Mouse (Mus musculus): ENCODE measurements at regions not wholly inside any gene's neighbourhood (a gene's known extent, or its start where the extent isn't known, plus 50 kb on each side); places are given as distances from the start of the nearest gene placed in this dataset.

DNA sequence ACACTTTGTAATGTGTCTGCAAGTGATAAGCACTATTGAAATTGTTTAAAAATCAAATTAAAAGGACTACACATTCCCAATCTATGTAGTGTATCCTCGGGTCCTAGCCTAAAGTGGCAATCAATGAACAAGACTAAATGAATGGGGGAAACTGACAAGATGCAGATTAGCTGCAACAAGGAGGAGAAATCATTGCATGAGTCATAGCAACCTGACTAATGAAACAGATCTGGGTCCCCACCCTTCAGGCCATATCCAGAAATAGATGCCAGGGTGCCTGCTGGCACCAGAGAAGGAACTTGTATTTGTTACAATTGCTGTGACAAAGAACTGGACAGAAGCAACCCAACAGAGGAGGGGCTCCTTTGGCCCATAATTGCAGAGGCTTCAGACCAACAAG lies 148.4 kb downstream of the Klf6 start:
- Histone ChIP-seq H3K4me1 (ENCODE audit: insufficient read depth) (no peaks in the 10 kb centered on the region), H3K4me3 (ENCODE audit: low read depth, low read length) (no peak overlapping the region), H3K9ac (no peak overlapping the region), H3K4me2 (no peak overlapping the region), H3K27me3 (ENCODE audit: insufficient read depth, low read length) (no peaks in the 10 kb centered on the region), H3K36me3 (ENCODE audit: insufficient read depth) (no peaks in the 10 kb centered on the region), H3K27ac (ENCODE audit: low read depth) (no peak overlapping the region), H3K9me3 (ENCODE audit: low read depth, low read length) (no peaks in the 10 kb centered on the region)
- ATAC-seq (ENCODE audit: insufficient read depth) (no peak), DNase-seq (no peak)
- no peak for TF ChIP-seq CTCF (IDR thresholded peaks at IDR 0.05; ENCODE audit: low read depth)
- WGBS = 52% methylated on average over 1 of the region's 1 CpGs

- Histone ChIP-seq H3K9me3 (ENCODE audit: low read depth, low read length) (no peaks in the 10 kb centered on the region), H3K9ac (no peak overlapping the region), H3K4me3 (ENCODE audit: low read depth, low read length) (no peak overlapping the region), H3K36me3 (ENCODE audit: insufficient read depth) (no peaks in the 10 kb centered on the region), H3K4me1 (ENCODE audit: insufficient read depth) (no peaks in the 10 kb centered on the region), H3K4me2 (no peak overlapping the region), H3K27me3 (ENCODE audit: insufficient read depth, low read length) (no peaks in the 10 kb centered on the region), H3K27ac (ENCODE audit: low read depth) (no peak overlapping the region)
- ATAC-seq (ENCODE audit: insufficient read depth) = no peak
- TF ChIP-seq CTCF (IDR thresholded peaks at IDR 0.05; ENCODE audit: low read depth) = no peak
- no peak for DNase-seq
- WGBS = 63% methylated on average over 4 of the region's 4 CpGs
Observed at GRCm38 (mm10) chr13:6027207-6027606, 165.9 kb downstream of the Klf6 start.

- 67% methylated on average over 4 of the region's 4 CpGs for WGBS
- H3K36me3 ChIP-seq (ENCODE audit: insufficient read depth) = no peaks in the 10 kb centered on the region
- H3K9ac ChIP-seq = no peak overlapping the region
- H3K9me3 ChIP-seq (ENCODE audit: low read depth, low read length) = no peaks in the 10 kb centered on the region
- ATAC-seq (ENCODE audit: insufficient read depth) (no peak), DNase-seq (no peak)
- no peaks in the 10 kb centered on the region for H3K27me3 ChIP-seq (ENCODE audit: insufficient read depth, low read length)
- H3K4me1 ChIP-seq (ENCODE audit: insufficient read depth) = no peaks in the 10 kb centered on the region
- no peak for TF ChIP-seq CTCF (IDR thresholded peaks at IDR 0.05; ENCODE audit: low read depth)
- H3K4me3 ChIP-seq (ENCODE audit: low read depth, low read length) = no peak overlapping the region
- H3K27ac ChIP-seq (ENCODE audit: low read depth) = no peak overlapping the region
- H3K4me2 ChIP-seq = no peak overlapping the region
Observed at GRCm38 (mm10) chr13:6028878-6029277, 167.6 kb downstream of the Klf6 start.

DNA sequence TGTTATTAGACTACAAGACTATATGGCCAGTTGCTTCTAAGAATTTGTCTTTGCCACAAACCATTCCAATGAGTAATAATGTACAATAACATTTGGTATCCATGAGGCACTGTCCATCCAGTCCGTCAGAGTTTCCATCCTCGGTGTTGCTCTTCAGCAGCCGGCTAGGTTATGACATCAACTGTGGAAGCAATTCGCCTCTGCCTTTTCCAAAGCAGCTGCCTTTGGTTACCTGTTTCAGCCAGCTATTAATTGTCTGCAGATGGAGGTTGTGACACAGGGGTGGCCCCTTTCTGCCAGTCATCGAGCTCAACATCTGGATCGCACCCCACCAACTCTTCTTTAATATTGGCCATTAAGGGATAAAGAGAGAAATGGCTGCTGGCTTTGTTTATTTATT lies 168.2 kb downstream of the Klf6 start:
- H3K27ac ChIP-seq (ENCODE audit: low read depth) = no peak overlapping the region
- ATAC-seq (ENCODE audit: insufficient read depth) (no peak), DNase-seq (no peak)
- H3K36me3 ChIP-seq (ENCODE audit: insufficient read depth) = no peaks in the 10 kb centered on the region
- no peaks in the 10 kb centered on the region for H3K27me3 ChIP-seq (ENCODE audit: insufficient read depth, low read length)
- H3K4me2 ChIP-seq = no peak overlapping the region
- no peaks in the 10 kb centered on the region for H3K4me1 ChIP-seq (ENCODE audit: insufficient read depth)
- no peak for TF ChIP-seq CTCF (IDR thresholded peaks at IDR 0.05; ENCODE audit: low read depth)
- no peaks in the 10 kb centered on the region for H3K9me3 ChIP-seq (ENCODE audit: low read depth, low read length)
- H3K9ac ChIP-seq = no peak overlapping the region
- WGBS = 67% methylated on average over 6 of the region's 6 CpGs
- H3K4me3 ChIP-seq (ENCODE audit: low read depth, low read length) = no peak overlapping the region

DNA sequence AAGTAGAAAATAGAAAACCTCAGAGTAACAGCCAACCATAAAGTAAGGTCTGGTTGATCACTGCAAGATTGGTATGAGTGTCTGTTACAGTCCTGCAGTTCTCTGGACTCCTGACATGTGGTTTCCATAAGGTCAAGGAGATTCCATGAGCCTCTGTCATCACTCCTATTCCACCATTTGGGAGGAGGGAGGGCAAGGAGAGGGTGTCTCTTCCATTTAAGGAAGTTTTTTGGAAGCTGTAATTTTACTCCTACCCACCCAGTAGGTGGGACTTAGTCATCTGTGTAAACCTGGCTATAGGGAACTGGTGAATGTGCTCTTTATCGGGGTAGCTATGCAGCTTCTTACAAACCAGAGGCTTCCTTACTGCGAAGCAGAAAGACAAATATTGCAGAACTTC lies 168.8 kb downstream of the Klf6 start:
- DNase-seq = no peak
- no peak overlapping the region for H3K4me3 ChIP-seq (ENCODE audit: low read depth, low read length)
- no peak overlapping the region for H3K9ac ChIP-seq
- H3K4me2 ChIP-seq = no peak overlapping the region
- ATAC-seq (ENCODE audit: insufficient read depth) = no peak
- no peaks in the 10 kb centered on the region for H3K27me3 ChIP-seq (ENCODE audit: insufficient read depth, low read length)
- no peaks in the 10 kb centered on the region for H3K9me3 ChIP-seq (ENCODE audit: low read depth, low read length)
- no peaks in the 10 kb centered on the region for H3K36me3 ChIP-seq (ENCODE audit: insufficient read depth)
- no peaks in the 10 kb centered on the region for H3K4me1 ChIP-seq (ENCODE audit: insufficient read depth)
- H3K27ac ChIP-seq (ENCODE audit: low read depth) = no peak overlapping the region
- 70% methylated on average over 2 of the region's 2 CpGs for WGBS
- TF ChIP-seq CTCF (IDR thresholded peaks at IDR 0.05; ENCODE audit: low read depth) = no peak

- H3K4me3 ChIP-seq (ENCODE audit: low read depth, low read length) = no peak overlapping the region
- ATAC-seq (ENCODE audit: insufficient read depth) (no peak), DNase-seq (no peak)
- H3K4me2 ChIP-seq = no peak overlapping the region
- no peak for TF ChIP-seq CTCF (IDR thresholded peaks at IDR 0.05; ENCODE audit: low read depth)
- H3K4me1 ChIP-seq (ENCODE audit: insufficient read depth) = no peaks in the 10 kb centered on the region
- H3K27ac ChIP-seq (ENCODE audit: low read depth) = no peak overlapping the region
- H3K36me3 ChIP-seq (ENCODE audit: insufficient read depth) = no peaks in the 10 kb centered on the region
- H3K27me3 ChIP-seq (ENCODE audit: insufficient read depth, low read length) = no peaks in the 10 kb centered on the region
- no peak overlapping the region for H3K9ac ChIP-seq
- H3K9me3 ChIP-seq (ENCODE audit: low read depth, low read length) = no peaks in the 10 kb centered on the region
- WGBS = 78% methylated on average over 7 of the region's 7 CpGs
Observed at GRCm38 (mm10) chr13:6040132-6040531, 178.8 kb downstream of the Klf6 start.

DNA sequence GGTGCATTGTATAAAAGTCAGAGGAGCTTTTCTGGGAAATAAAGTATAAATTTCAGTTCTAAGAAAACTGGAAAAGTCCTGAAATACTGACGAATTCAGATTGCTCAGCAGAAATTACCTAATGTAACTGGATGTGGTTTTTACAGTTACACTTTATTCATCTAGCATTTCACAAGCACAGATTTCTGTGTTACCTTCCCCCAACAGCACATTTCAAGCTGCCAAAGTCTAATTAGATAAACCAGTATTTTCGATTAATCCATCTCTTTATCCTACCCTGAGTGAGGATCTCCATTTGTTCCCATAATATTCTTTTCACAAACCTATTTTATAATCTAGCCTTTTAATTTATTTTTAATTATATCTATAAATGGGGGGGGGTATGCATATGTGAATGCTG lies 179.4 kb downstream of the Klf6 start:
- no peak overlapping the region for H3K4me3 ChIP-seq (ENCODE audit: low read depth, low read length)
- H3K27ac ChIP-seq (ENCODE audit: low read depth) = no peak overlapping the region
- no peak overlapping the region for H3K4me2 ChIP-seq
- H3K4me1 ChIP-seq (ENCODE audit: insufficient read depth) = no peaks in the 10 kb centered on the region
- DNase-seq (no peak), ATAC-seq (ENCODE audit: insufficient read depth) (no peak)
- no peak overlapping the region for H3K9ac ChIP-seq
- H3K9me3 ChIP-seq (ENCODE audit: low read depth, low read length) = no peaks in the 10 kb centered on the region
- WGBS = 83% methylated on average over 2 of the region's 2 CpGs
- TF ChIP-seq CTCF (IDR thresholded peaks at IDR 0.05; ENCODE audit: low read depth) = no peak
- no peaks in the 10 kb centered on the region for H3K36me3 ChIP-seq (ENCODE audit: insufficient read depth)
- H3K27me3 ChIP-seq (ENCODE audit: insufficient read depth, low read length) = no peaks in the 10 kb centered on the region

DNA sequence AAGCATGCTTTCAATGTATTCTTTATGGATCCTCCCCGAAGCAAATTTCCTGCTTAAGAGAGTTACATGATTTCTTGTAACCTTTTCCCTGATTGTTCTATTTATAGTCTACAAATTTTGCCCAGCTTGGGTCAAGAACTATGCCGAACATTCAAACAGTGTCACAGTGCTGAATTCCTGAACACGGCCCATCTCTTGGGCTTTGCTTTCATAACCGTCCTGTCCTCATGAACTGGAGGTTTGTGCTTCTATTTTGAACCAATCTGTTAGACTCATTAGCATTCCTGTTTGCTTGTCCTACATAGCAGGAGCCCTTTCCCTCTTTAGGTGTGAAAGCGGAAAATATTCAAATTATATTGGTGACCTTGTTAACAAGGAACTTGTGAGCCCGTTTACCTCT lies 181.2 kb downstream of the Klf6 start:
- H3K4me3 ChIP-seq (ENCODE audit: low read depth, low read length) = no peak overlapping the region
- H3K27ac ChIP-seq (ENCODE audit: low read depth) = no peak overlapping the region
- no peaks in the 10 kb centered on the region for H3K27me3 ChIP-seq (ENCODE audit: insufficient read depth, low read length)
- H3K9me3 ChIP-seq (ENCODE audit: low read depth, low read length) = no peaks in the 10 kb centered on the region
- ATAC-seq (ENCODE audit: insufficient read depth) = no peak
- H3K4me2 ChIP-seq = no peak overlapping the region
- no peaks in the 10 kb centered on the region for H3K36me3 ChIP-seq (ENCODE audit: insufficient read depth)
- no peak for TF ChIP-seq CTCF (IDR thresholded peaks at IDR 0.05; ENCODE audit: low read depth)
- H3K4me1 ChIP-seq (ENCODE audit: insufficient read depth) = no peaks in the 10 kb centered on the region
- WGBS = 79% methylated on average over 6 of the region's 6 CpGs
- no peak for DNase-seq
- no peak overlapping the region for H3K9ac ChIP-seq
